Mouse (Mus musculus) bone marrow macrophage, adult 2 months (primary cell): Measurements from ENCODE around the gene Rad51b.

ENCODE experiments used
- CTCF ChIP-seq: IDR thresholded peaks from 2 replicates; pipeline ENCODE4 v1.5.1; 2012; ENCODE audit warnings: low read depth, mild to moderate bottlenecking, low read length, moderate library complexity
- POLR2A ChIP-seq: IDR thresholded peaks from 2 replicates; pipeline ENCODE4 v1.6.1; 2012; ENCODE audit warnings: mild to moderate bottlenecking, low read depth, low read length, borderline replicate concordance

- no peak for TF ChIP-seq POLR2A
- no peak for TF ChIP-seq CTCF
Observed at GRCm38 (mm10) chr12:79353356-79353755, 56.3 kb downstream of the Rad51b start.
